Mouse (Mus musculus): ENCODE data around the gene Wdr5. TPM values are rescaled to one million over a fixed set of nuclear protein-coding genes. Genes with fewer than 3 reads are reported as not detected.

Wdr5 gene
- polyA plus RNA-seq, 1 experiment = 27.2 TPM

- no peaks in the 10 kb centered on the region for H3K27me3 ChIP-seq (ENCODE audit: control insufficient read depth, insufficient read depth, low read length)
- H3K36me3 ChIP-seq (ENCODE audit: control insufficient read depth, insufficient read depth, low read length) = no peaks in the 10 kb centered on the region
- TF ChIP-seq POLR2A (IDR thresholded peaks at IDR 0.05; ENCODE audit: control insufficient read depth, low read depth, low read length) = no peak
- no peak for TF ChIP-seq CTCF (IDR thresholded peaks at IDR 0.05; ENCODE audit: control insufficient read depth, insufficient read depth, insufficient replicate concordance, low read depth, low read length)
- peaks cover 25% of the 10 kb centered on the region for H3K4me1 ChIP-seq (ENCODE audit: control insufficient read depth, insufficient read depth, low read length)
- H3K27ac ChIP-seq (ENCODE audit: control insufficient read depth, insufficient read depth, low read depth, low read length) = peak overlapping the region; percentile 81
- H3K4me3 ChIP-seq (ENCODE audit: control insufficient read depth, low read depth, low read length) = peak overlapping the region; percentile 89
These were observed 40.1 kb upstream of the Wdr5 start for GRCm38 (mm10) chr2:27474621-27475484.

GRCm38 (mm10) chr2:27475495-27476302 is 39.3 kb upstream of the Wdr5 start:
- TF ChIP-seq POLR2A (IDR thresholded peaks at IDR 0.05; ENCODE audit: control insufficient read depth, low read depth, low read length) (peak; percentile 46), CTCF (IDR thresholded peaks at IDR 0.05; ENCODE audit: control insufficient read depth, insufficient read depth, insufficient replicate concordance, low read depth, low read length) (no peak)
- H3K36me3 ChIP-seq (ENCODE audit: control insufficient read depth, insufficient read depth, low read length) = no peaks in the 10 kb centered on the region

GRCm38 (mm10) chr2:27476303-27477192 is 38.4 kb upstream of the Wdr5 start:
- Histone ChIP-seq H3K36me3 (ENCODE audit: control insufficient read depth, insufficient read depth, low read length) (no peaks in the 10 kb centered on the region), H3K27ac (ENCODE audit: control insufficient read depth, insufficient read depth, low read depth, low read length) (peak overlapping the region; percentile 69), H3K4me3 (ENCODE audit: control insufficient read depth, low read depth, low read length) (peak overlapping the region; percentile 76), H3K4me1 (ENCODE audit: control insufficient read depth, insufficient read depth, low read length) (peaks cover 25% of the 10 kb centered on the region), H3K27me3 (ENCODE audit: control insufficient read depth, insufficient read depth, low read length) (no peaks in the 10 kb centered on the region)
- TF ChIP-seq POLR2A (IDR thresholded peaks at IDR 0.05; ENCODE audit: control insufficient read depth, low read depth, low read length) = no peak
- no peak for TF ChIP-seq CTCF (IDR thresholded peaks at IDR 0.05; ENCODE audit: control insufficient read depth, insufficient read depth, insufficient replicate concordance, low read depth, low read length)

More at GRCm38 (mm10) chr2:27475495-27476302, 39.3 kb upstream of the Wdr5 start:
- peaks cover 25% of the 10 kb centered on the region for H3K4me1 ChIP-seq (ENCODE audit: control insufficient read depth, insufficient read depth, low read length)
- peak overlapping the region; percentile 81 for H3K27ac ChIP-seq (ENCODE audit: control insufficient read depth, insufficient read depth, low read depth, low read length)
- H3K27me3 ChIP-seq (ENCODE audit: control insufficient read depth, insufficient read depth, low read length) = no peaks in the 10 kb centered on the region
- H3K4me3 ChIP-seq (ENCODE audit: control insufficient read depth, low read depth, low read length) = peak overlapping the region; percentile 89

DNA sequence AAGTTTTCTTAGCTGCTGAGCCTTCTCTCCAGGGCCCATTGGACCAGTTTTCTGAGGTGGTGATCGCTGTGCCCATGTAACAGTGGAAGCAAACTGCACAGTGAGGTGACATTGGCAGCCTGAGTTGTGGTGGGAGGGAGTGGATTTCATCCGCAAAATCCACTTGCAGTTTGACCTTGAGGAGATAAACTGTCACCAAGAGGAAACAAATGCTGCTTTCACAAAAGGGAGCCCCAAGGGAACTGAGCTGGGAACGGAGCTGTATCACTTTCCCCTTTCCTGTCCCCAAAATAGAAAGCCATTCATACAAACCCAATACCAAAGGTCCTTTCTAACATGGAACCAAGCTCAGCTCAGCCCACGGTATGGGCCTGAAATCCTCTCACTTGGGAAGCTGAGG is 35.1 kb upstream of the Wdr5 start:
- no peak overlapping the region for H3K4me3 ChIP-seq (ENCODE audit: control insufficient read depth, low read depth, low read length)

DNA sequence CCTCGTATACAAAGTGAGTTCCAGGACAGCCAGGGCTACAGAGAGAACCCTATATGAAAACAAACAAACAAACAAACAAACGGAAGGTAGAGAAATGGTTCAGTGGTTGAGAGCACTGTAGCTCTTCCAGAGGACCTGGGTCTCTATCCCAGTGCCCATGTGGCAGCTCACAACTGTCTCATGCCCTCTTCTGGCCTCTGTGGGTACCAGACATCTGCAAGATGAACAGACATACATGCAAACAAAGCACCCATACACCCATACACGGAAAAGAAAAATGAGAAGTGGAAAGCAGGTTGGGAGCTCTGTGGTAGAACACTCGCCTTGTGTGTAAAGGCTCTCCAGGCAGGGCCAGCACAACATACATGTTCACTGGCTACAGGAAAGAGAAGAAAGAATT is 34.6 kb upstream of the Wdr5 start:
- no peaks in the 10 kb centered on the region for H3K36me3 ChIP-seq (ENCODE audit: control insufficient read depth, insufficient read depth, low read length)
- no peak for TF ChIP-seq CTCF (IDR thresholded peaks at IDR 0.05; ENCODE audit: control insufficient read depth, insufficient read depth, insufficient replicate concordance, low read depth, low read length)
- no peak for TF ChIP-seq POLR2A (IDR thresholded peaks at IDR 0.05; ENCODE audit: control insufficient read depth, low read depth, low read length)
- no peak overlapping the region; the same call in 1 of the 2 replicates for H3K27ac ChIP-seq (ENCODE audit: control insufficient read depth, insufficient read depth, low read depth, low read length)
- peaks cover 11% of the 10 kb centered on the region for H3K4me1 ChIP-seq (ENCODE audit: control insufficient read depth, insufficient read depth, low read length)
- no peak overlapping the region for H3K4me3 ChIP-seq (ENCODE audit: control insufficient read depth, low read depth, low read length)
- H3K27me3 ChIP-seq (ENCODE audit: control insufficient read depth, insufficient read depth, low read length) = no peaks in the 10 kb centered on the region

More for the DNA sequence above, 35.1 kb upstream of the Wdr5 start:
- Histone ChIP-seq H3K4me1 (ENCODE audit: control insufficient read depth, insufficient read depth, low read length) (peaks cover 15% of the 10 kb centered on the region), H3K27ac (ENCODE audit: control insufficient read depth, insufficient read depth, low read depth, low read length) (no peak overlapping the region; the same call in 1 of the 2 replicates), H3K27me3 (ENCODE audit: control insufficient read depth, insufficient read depth, low read length) (no peaks in the 10 kb centered on the region), H3K36me3 (ENCODE audit: control insufficient read depth, insufficient read depth, low read length) (no peaks in the 10 kb centered on the region)
- no peak for TF ChIP-seq POLR2A (IDR thresholded peaks at IDR 0.05; ENCODE audit: control insufficient read depth, low read depth, low read length)
- no peak for TF ChIP-seq CTCF (IDR thresholded peaks at IDR 0.05; ENCODE audit: control insufficient read depth, insufficient read depth, insufficient replicate concordance, low read depth, low read length)

- TF ChIP-seq POLR2A (IDR thresholded peaks at IDR 0.05; ENCODE audit: control insufficient read depth, low read depth, low read length) (no peak), CTCF (IDR thresholded peaks at IDR 0.05; ENCODE audit: control insufficient read depth, insufficient read depth, insufficient replicate concordance, low read depth, low read length) (no peak)
- no peaks in the 10 kb centered on the region for H3K4me1 ChIP-seq (ENCODE audit: control insufficient read depth, insufficient read depth, low read length)
- H3K36me3 ChIP-seq (ENCODE audit: control insufficient read depth, insufficient read depth, low read length) = no peaks in the 10 kb centered on the region
- no peak overlapping the region for H3K27ac ChIP-seq (ENCODE audit: control insufficient read depth, insufficient read depth, low read depth, low read length)
- no peak overlapping the region for H3K4me3 ChIP-seq (ENCODE audit: control insufficient read depth, low read depth, low read length)
- no peaks in the 10 kb centered on the region for H3K27me3 ChIP-seq (ENCODE audit: control insufficient read depth, insufficient read depth, low read length)
These were observed 32.6 kb upstream of the Wdr5 start for GRCm38 (mm10) chr2:27482265-27482861.
